Mouse (Mus musculus) CH12.LX (cell line): ENCODE results near the gene Rcor2. TPM values are rescaled to one million over a fixed set of nuclear protein-coding genes. Genes with fewer than 3 reads are reported as not detected.

Experiments
- DNase-seq: peaks from one replicate; pipeline ENCODE4 v3.0.0-alpha.2; 2013; ENCODE audit errors: extremely low read depth
- H3K27ac ChIP-seq: 2 replicates; pipeline ENCODE4 v1.5.1; 2012; ENCODE audit warnings: low read depth, mild to moderate bottlenecking, control low read depth, moderate library complexity; ENCODE audit not compliant: insufficient read depth
- H3K27me3 ChIP-seq: replicated peaks from 2 replicates; pipeline ENCODE3; 2012; ENCODE audit warnings: inconsistent platforms
- H3K36me3 ChIP-seq, 2 experiments: replicated peaks in 1 of 2; 2 replicates each; pipeline versions ENCODE3 to v1.6.1; 2012; ENCODE audit warnings: inconsistent platforms in 1 of 2, low read length in 1 of 2, mild to moderate bottlenecking in 1 of 2, mixed read lengths in 1 of 2, moderate library complexity in 1 of 2; ENCODE audit not compliant: control insufficient read depth in 1 of 2, insufficient read depth in 1 of 2
- H3K4me1 ChIP-seq, 2 experiments: 2 replicates each; pipeline ENCODE4 v1.6.1; 2012; ENCODE audit warnings: inconsistent platforms in 1 of 2, moderate library complexity in 1 of 2; ENCODE audit not compliant: insufficient read depth in 2 of 2, control insufficient read depth in 1 of 2
- H3K4me2 ChIP-seq: 2 replicates; pipeline ENCODE4 v1.6.1; 2012; ENCODE audit warnings: low read depth, mild to moderate bottlenecking, control low read depth; ENCODE audit not compliant: poor library complexity, insufficient read depth, severe bottlenecking
- H3K4me3 ChIP-seq, 3 experiments: fragments of 150-350 bp in 1 of 3; sonication (generic) in 1 of 3; replicated peaks in 1 of 3; 2 replicates each; pipeline versions ENCODE3 to v1.5.1; 2011 to 2012; ENCODE audit warnings: low read depth in 2 of 3, low read length in 2 of 3, mild to moderate bottlenecking in 2 of 3, moderate library complexity in 2 of 3, control low read depth in 1 of 3, improper control_type of control experiment in 1 of 3, inconsistent platforms in 1 of 3, mixed read lengths in 1 of 3; ENCODE audit not compliant: poor library complexity in 1 of 3
- H3K79me2 ChIP-seq: replicated peaks from 2 replicates; pipeline ENCODE4 v1.6.1; 2012; ENCODE audit warnings: mild to moderate bottlenecking, moderate library complexity; ENCODE audit not compliant: control insufficient read depth, poor library complexity, insufficient read depth, severe bottlenecking; ENCODE audit errors: extremely low read depth
- H3K9ac ChIP-seq: 2 replicates; pipeline ENCODE4 v1.6.1; 2012; ENCODE audit warnings: low read depth, mild to moderate bottlenecking, control low read depth, moderate library complexity; ENCODE audit not compliant: insufficient read depth
- H3K9me3 ChIP-seq: replicated peaks from 2 replicates; pipeline ENCODE3; 2012; ENCODE audit warnings: low read length, inconsistent platforms, mixed read lengths
- BHLHE40 ChIP-seq: IDR thresholded peaks from 2 replicates; pipeline ENCODE4 v1.6.1; 2011; ENCODE audit warnings: mild to moderate bottlenecking, low read depth, low read length, improper control_type of control experiment
- CTCF ChIP-seq, 2 experiments: IDR thresholded peaks in 1 of 2; conservative IDR thresholded peaks in 1 of 2; 2 replicates each; pipeline ENCODE4 v1.5.1; 2011 to 2012; ENCODE audit warnings: low read depth in 2 of 2, low read length in 2 of 2, improper control_type of control experiment in 1 of 2, inconsistent platforms in 1 of 2, mild to moderate bottlenecking in 1 of 2, moderate library complexity in 1 of 2
- EP300 ChIP-seq: IDR thresholded peaks from 2 replicates; pipeline ENCODE4 v1.6.1; 2011; ENCODE audit warnings: low read length, improper control_type of control experiment
- JUN ChIP-seq: IDR thresholded peaks from 2 replicates; pipeline ENCODE4 v1.6.1; 2011; ENCODE audit warnings: low read depth, mild to moderate bottlenecking, low read length, improper control_type of control experiment, moderate library complexity; ENCODE audit not compliant: insufficient read depth
- MAFK ChIP-seq: IDR thresholded peaks from 2 replicates; pipeline ENCODE4 v1.6.1; 2011; ENCODE audit warnings: low read length, improper control_type of control experiment; ENCODE audit not compliant: insufficient replicate concordance
- MAX ChIP-seq: IDR thresholded peaks from 2 replicates; pipeline ENCODE4 v1.6.1; 2011; ENCODE audit warnings: low read length, improper control_type of control experiment
- MYC ChIP-seq: IDR thresholded peaks from 2 replicates; pipeline ENCODE4 v1.6.1; 2011; ENCODE audit warnings: low read depth, mild to moderate bottlenecking, improper control_type of control experiment, low read length
- PAX5 ChIP-seq: IDR thresholded peaks from 2 replicates; pipeline ENCODE4 v1.6.1; 2012; ENCODE audit warnings: low read length, inconsistent platforms, mixed read lengths
- POLR2AphosphoS2 ChIP-seq: IDR thresholded peaks from 2 replicates; pipeline ENCODE4 v1.6.1; 2011; ENCODE audit warnings: low read depth, low read length, improper control_type of control experiment
- RAD21 ChIP-seq: IDR thresholded peaks from 2 replicates; pipeline ENCODE4 v1.6.1; 2011; ENCODE audit warnings: low read depth, mild to moderate bottlenecking, low read length, improper control_type of control experiment, moderate library complexity
- RCOR1 ChIP-seq: conservative IDR thresholded peaks from 2 replicates; pipeline ENCODE4 v1.6.1; 2012; ENCODE audit warnings: low read depth, mild to moderate bottlenecking, inconsistent platforms, low read length, improper control_type of control experiment
- SIN3A ChIP-seq: IDR thresholded peaks from 2 replicates; pipeline ENCODE4 v1.6.1; 2012; ENCODE audit warnings: low read length, improper control_type of control experiment, inconsistent platforms
- SMC3 ChIP-seq: IDR thresholded peaks from 2 replicates; pipeline ENCODE4 v1.6.1; 2011; ENCODE audit warnings: low read depth, low read length, improper control_type of control experiment
- TBP ChIP-seq: conservative IDR thresholded peaks from 2 replicates; pipeline ENCODE4 v1.6.1; 2011; ENCODE audit warnings: low read depth, low read length, improper control_type of control experiment
- TCF12 ChIP-seq: IDR thresholded peaks from 2 replicates; pipeline ENCODE4 v1.6.1; 2014; ENCODE audit warnings: low read depth, mild to moderate bottlenecking, inconsistent platforms, low read length, improper control_type of control experiment
- UBTF ChIP-seq: IDR thresholded peaks from 2 replicates; pipeline ENCODE4 v1.6.1; 2012; ENCODE audit warnings: low read depth, mild to moderate bottlenecking, inconsistent platforms, low read length, improper control_type of control experiment, moderate library complexity
- USF2 ChIP-seq: conservative IDR thresholded peaks from 2 replicates; pipeline ENCODE4 v1.6.1; 2011; ENCODE audit warnings: low read depth, low read length, improper control_type of control experiment
- ZC3H11A ChIP-seq: IDR thresholded peaks from 2 replicates; pipeline ENCODE4 v1.6.1; 2012; ENCODE audit warnings: low read depth, mild to moderate bottlenecking, inconsistent platforms, low read length, improper control_type of control experiment
- ZKSCAN1 ChIP-seq: IDR thresholded peaks from 2 replicates; pipeline ENCODE4 v1.6.1; 2012; ENCODE audit warnings: low read depth, inconsistent platforms, low read length, improper control_type of control experiment, borderline replicate concordance
- dilution Hi-C: fragments of 300-500 bp; cut with MboI; formaldehyde crosslinking; loops from 2 replicates; pipeline ENCODE4 v1.14.3; 2020; ENCODE audit warnings: low sequenced_read_pairs; ENCODE audit not compliant: extremely low pct_unique_long_range_greater_than_20kb, extremely low pct_ligation_motif_present
- in situ Hi-C: fragments of 300-500 bp; cut with MboI; formaldehyde crosslinking; loops from 3 replicates; pipeline ENCODE4 v1.14.3; 2019; ENCODE audit warnings: low sequenced_read_pairs, low pct_ligation_motif_present, low pct_unique_long_range_greater_than_20kb, mixed read lengths
- polyA plus RNA-seq: library from polyadenylated mRNA; unstranded; fragments of >175 nt; gene quantifications from 2 replicates; pipeline ENCODE4 v1.2.1, GENCODE M21; 2012; ENCODE audit warnings: low read depth; ENCODE audit not compliant: insufficient read length
- total RNA-seq, 2 experiments: library from RNA; depleted of rRNA; stranded (reverse); fragments of 300-350 nt in 1 of 2; fragments of >200 nt in 1 of 2; gene quantifications; 2 replicates each; pipeline ENCODE4 v1.2.3; 2012 to 2014

The Rcor2 gene
- total and polyA plus RNA-seq, 3 experiments = 9.2 to 28.2 (median 12.0) TPM

GRCm38 (mm10) chr19:7309738-7310330 is 42.7 kb downstream of the Rcor2 start:
- Histone ChIP-seq H3K27me3 (no peaks in the 10 kb centered on the region), H3K36me3 (peaks cover 0 to 44% of the 10 kb centered on the region in 2 experiments), H3K9me3 (no peaks in the 10 kb centered on the region), H3K4me3 (no peak overlapping the region), H3K4me1 (peaks cover 22 to 81% of the 10 kb centered on the region in 2 experiments), H3K4me2 (no peak overlapping the region), H3K79me2 (peaks cover 25% of the 10 kb centered on the region), H3K27ac (no peak overlapping the region), H3K9ac (no peak overlapping the region)
- dilution Hi-C loops (no loop called here), in situ Hi-C loops (no loop called here)
- TF ChIP-seq UBTF (no peak), RCOR1 (no peak), POLR2AphosphoS2 (no peak), SMC3 (no peak), JUN (no peak), TCF12 (no peak)
- DNase-seq = no peak

- Histone ChIP-seq H3K4me1 (peaks cover 22 to 81% of the 10 kb centered on the region in 2 experiments), H3K27ac (no peak overlapping the region), H3K36me3 (peaks cover 0 to 40% of the 10 kb centered on the region in 2 experiments), H3K79me2 (peaks cover 25% of the 10 kb centered on the region), H3K9ac (no peak overlapping the region), H3K4me2 (no peak overlapping the region), H3K27me3 (no peaks in the 10 kb centered on the region), H3K4me3 (no peak overlapping the region), H3K9me3 (no peaks in the 10 kb centered on the region)
- TF ChIP-seq ZKSCAN1 (no peak), PAX5 (no peak), TBP (no peak), MYC (no peak), CTCF (conservative IDR thresholded peaks at IDR 0.05 in 1 of 2, IDR thresholded peaks at IDR 0.05 in 1 of 2; ENCODE audit: low read depth in 2 of 2, low read length in 2 of 2) (no peak), EP300 (no peak), RAD21 (no peak), MAX (no peak), BHLHE40 (no peak), SMC3 (no peak), MAFK (no peak), UBTF (no peak), SIN3A (no peak), ZC3H11A (no peak), USF2 (no peak)
- no peak for DNase-seq
- dilution Hi-C loops (no loop called here), in situ Hi-C loops (no loop called here)
Measured at GRCm38 (mm10) chr19:7310704-7311103, 43.6 kb downstream of the Rcor2 start.
